Comparison of ENCODE assay signal across 11 mouse cellular contexts in genomic region chr3:121467094-121467552, GRCm38 (mm10). TPM values are rescaled to one million over a fixed set of nuclear protein-coding genes. Genes with fewer than 3 reads are reported as not detected.
DNase-seq lines count a peak whose midpoint lies in the region; ATAC-seq and TF ChIP-seq lines count a peak whose summit lies in the region.
"Had no signal": no experiment of that assay in that cellular context is flagged by ENCODE, and none has a peak within 500 bp of the region (broad histone marks: within the 10 kb centered on the region; RNA-seq: fewer than 3 reads in every experiment).

No protein-coding gene starts in this region.

- H3K36me3 ChIP-seq in liver, embryonic 14.5 days (replicated peaks; ENCODE audit: control insufficient read depth, insufficient read depth, low read depth), result no peaks in the 10 kb centered on the region
- no peaks in the 10 kb centered on the region for H3K36me3 ChIP-seq in hindbrain, embryonic 11.5 days (ENCODE audit: control insufficient read depth, insufficient read depth, low read length)
- H3K36me3 ChIP-seq: hindbrain, embryonic 15.5 days had no signal

- no peak overlapping the region for H3K9ac ChIP-seq in liver, embryonic 14.5 days (replicated peaks)
- no peak overlapping the region for H3K9ac ChIP-seq in hindbrain, embryonic 11.5 days (ENCODE audit: low read depth, low read length)
- H3K9ac ChIP-seq: hindbrain, embryonic 15.5 days had no signal

- peaks cover 10 to 18% of the 10 kb centered on the region in 2 experiments for H3K4me1 ChIP-seq in liver, embryonic 14.5 days (replicated peaks; ENCODE audit: control insufficient read depth in 2 of 2, insufficient read depth in 2 of 2, low read length in 1 of 2)
- peaks cover 2% of the 10 kb centered on the region; the same call in 1 of the 2 replicates for H3K4me1 ChIP-seq in hindbrain, embryonic 11.5 days (replicated peaks; ENCODE audit: control insufficient read depth, insufficient read depth, low read length)

- DNase-seq in lung, postnatal 10 days, result peak; percentile 32
- DNase-seq in lung, adult 18-20 months, result no peak
- DNase-seq in liver, embryonic 14.5 days (ENCODE audit: low read depth in 3 of 3, low spot score in 3 of 3), result no peak
- DNase-seq in thymus, postnatal 25 days, result peak; percentile 42
- no peak for DNase-seq in hindbrain, embryonic 11.5 days (ENCODE audit: low spot score)
- DNase-seq in adrenal gland, adult 2 months, result no peak
- DNase-seq in urinary bladder, adult 18-20 months (ENCODE audit: low spot score in 2 of 2), result no peak

- no peaks in the 10 kb centered on the region for H3K27me3 ChIP-seq in liver, embryonic 14.5 days (ENCODE audit: control insufficient read depth, insufficient read depth, low read length)
- no peaks in the 10 kb centered on the region for H3K27me3 ChIP-seq in hindbrain, embryonic 11.5 days (ENCODE audit: control insufficient read depth, insufficient read depth, low read length)
- H3K27me3 ChIP-seq: hindbrain, embryonic 15.5 days had no signal

- H3K4me3 ChIP-seq in liver, embryonic 14.5 days (ENCODE audit: insufficient read depth in 1 of 2, low read depth in 2 of 2, low read length in 2 of 2), result no peak overlapping the region
- H3K4me3 ChIP-seq in hindbrain, embryonic 11.5 days (ENCODE audit: low read depth, low read length), result no peak overlapping the region
- H3K4me3 ChIP-seq: hindbrain, embryonic 15.5 days; left cerebral cortex, adult 2 months; megakaryocyte, embryonic 14.5 days had no signal

- ATAC-seq in erythroid progenitor cell, adult 5-6 weeks (replicated peaks; ENCODE audit: low FRiP score, poor library complexity, severe bottlenecking), result peak; percentile 39; the same call in 1 of the 2 replicates
- 0 out of 2 replicates have a peak, but pooled peaks have one; percentile 34 for ATAC-seq in liver, embryonic 14.5 days (ENCODE audit: insufficient read depth)
- ATAC-seq in hindbrain, embryonic 11.5 days (ENCODE audit: low FRiP score), result no peak

- WGBS in liver, embryonic 14.5 days (ENCODE audit: insufficient replicate concordance), result 25% methylated on average over 10 of the region's 10 CpGs
- 66% methylated on average over 10 of the region's 10 CpGs for WGBS in hindbrain, embryonic 11.5 days

- no peak overlapping the region for H3K27ac ChIP-seq in liver, embryonic 14.5 days
- no peak overlapping the region for H3K27ac ChIP-seq in hindbrain, embryonic 11.5 days (ENCODE audit: low read depth, low read length)
- H3K27ac ChIP-seq: hindbrain, embryonic 15.5 days; left cerebral cortex, adult 2 months had no signal

- no peak overlapping the region for H3K4me2 ChIP-seq in liver, embryonic 14.5 days (ENCODE audit: low read depth)
- H3K4me2 ChIP-seq in hindbrain, embryonic 11.5 days (replicated peaks; ENCODE audit: low read depth, low read length), result no peak overlapping the region
- H3K4me2 ChIP-seq: hindbrain, embryonic 15.5 days had no signal

- no peak for TF ChIP-seq CTCF in liver, embryonic 14.5 days (IDR thresholded peaks at IDR 0.05; ENCODE audit: low read depth)

- TF ChIP-seq EP300 in liver, embryonic 14.5 days (IDR thresholded peaks at IDR 0.05; ENCODE audit: low read depth), result no peak

- H3K9me3 ChIP-seq in liver, embryonic 14.5 days (ENCODE audit: control insufficient read depth, low read length), result no peaks in the 10 kb centered on the region
- H3K9me3 ChIP-seq in hindbrain, embryonic 11.5 days (ENCODE audit: control insufficient read depth, low read length), result no peaks in the 10 kb centered on the region
- H3K9me3 ChIP-seq: hindbrain, embryonic 15.5 days; megakaryocyte, embryonic 14.5 days had no signal

RNA-seq across cellular contexts. Expression of gene Cnn3, which starts 40.8 kb away (rescaled TPM):
- 9.7 and 41.1 TPM in 2 replicates for total RNA-seq in erythroid progenitor cell, adult 5-6 weeks (2015; ENCODE audit: low replicate concordance)
- 13.6 and 36.1 TPM in 2 replicates for total RNA-seq in erythroid progenitor cell, adult 5-6 weeks (2017; ENCODE audit: low replicate concordance)
- 52.9 and 62.7 TPM in 2 replicates for polyA plus RNA-seq in liver, embryonic 14.5 days (2012; rRNA removed)
- polyA plus RNA-seq in liver, embryonic 14.5 days (2014; fragmentation: Nextera tagmentation; extraction: Ambion mirVana), result 82.7 and 90.1 TPM in 2 replicates
- 1,127 and 1,205 TPM in 2 replicates for polyA plus RNA-seq in hindbrain, embryonic 11.5 days (2014; fragmentation: Nextera tagmentation; extraction: Ambion mirVana)
- total RNA-seq in adrenal gland, adult 2 months (2021), result 100 to 1,000 TPM; 282 to 367 TPM
- 182 and 197 TPM in 2 replicates for polyA plus RNA-seq in adrenal gland, adult 2 months (2012; rRNA removed)

Comparison
In these comparisons a context has a peak if more than half of its experiments do, and no peak if none do; other contexts are left out.
1. DNase-seq: peak in lung, postnatal 10 days (single experiment) and thymus, postnatal 25 days (single experiment); none in lung, adult 18-20 months (0 of 2), liver, embryonic 14.5 days (0 of 3), hindbrain, embryonic 11.5 days (single experiment), adrenal gland, adult 2 months (single experiment) and urinary bladder, adult 18-20 months (0 of 2).